Mouse (Mus musculus): ENCODE results near the gene Fst. TPM values are rescaled to one million over a fixed set of nuclear protein-coding genes. Genes with fewer than 3 reads are reported as not detected.

Gene Fst
- total RNA-seq (2021), result 1 to 10 TPM; 3.1 to 5.0 TPM
- long read RNA-seq, partial matches to known transcripts, result 0 of 3 reads
- long read RNA-seq, other reads (novel, unspliced or antisense), result 1 of 3 reads

DNA sequence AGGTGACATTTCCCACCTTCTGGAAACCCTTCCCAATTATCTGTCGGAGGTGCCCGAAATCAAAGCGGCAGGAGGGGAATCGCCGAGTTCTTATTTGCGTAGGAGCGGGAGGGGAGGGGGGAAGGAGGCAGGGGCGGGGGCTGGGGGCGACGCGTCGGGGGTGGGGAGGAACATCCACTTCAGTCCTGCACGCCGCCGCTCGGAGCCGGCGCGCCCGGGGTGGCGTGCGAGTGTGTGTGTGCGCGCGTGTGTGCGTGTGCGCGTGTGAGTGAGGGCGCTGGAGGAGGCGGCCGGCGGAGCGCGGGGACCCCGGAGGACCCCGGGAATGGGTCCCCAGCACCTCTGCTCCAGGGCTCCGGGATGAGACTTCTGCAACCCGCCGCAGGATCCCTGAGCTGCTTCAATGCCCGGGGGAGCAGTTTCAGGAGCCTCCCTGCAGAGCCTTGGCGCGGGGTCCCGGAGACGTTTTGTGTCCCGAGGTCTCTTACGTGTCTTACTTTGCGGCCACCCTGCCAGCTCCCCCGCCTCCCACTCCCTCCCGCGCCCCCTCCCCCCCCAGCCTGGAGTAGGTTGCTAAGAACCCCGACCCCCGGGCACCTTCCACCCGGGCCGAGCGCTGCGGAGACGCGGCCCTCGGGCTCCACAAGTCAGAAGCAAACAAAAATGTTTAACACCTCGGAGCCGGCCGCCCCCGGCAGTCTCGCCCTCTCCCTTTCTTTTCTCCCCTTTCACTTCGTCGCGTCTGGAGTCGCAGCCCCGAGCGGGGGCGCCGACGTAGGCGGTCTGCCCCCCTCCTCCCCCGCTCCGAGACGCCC is at the start of gene Fst:
Gene Fst, minus strand, starts transcription at position 66 of the 815 bp plus-strand sequence.
- DNase-seq (ENCODE audit: low spot score in 2 of 2), result peak in 1 of 2 experiments; percentile 16

DNA sequence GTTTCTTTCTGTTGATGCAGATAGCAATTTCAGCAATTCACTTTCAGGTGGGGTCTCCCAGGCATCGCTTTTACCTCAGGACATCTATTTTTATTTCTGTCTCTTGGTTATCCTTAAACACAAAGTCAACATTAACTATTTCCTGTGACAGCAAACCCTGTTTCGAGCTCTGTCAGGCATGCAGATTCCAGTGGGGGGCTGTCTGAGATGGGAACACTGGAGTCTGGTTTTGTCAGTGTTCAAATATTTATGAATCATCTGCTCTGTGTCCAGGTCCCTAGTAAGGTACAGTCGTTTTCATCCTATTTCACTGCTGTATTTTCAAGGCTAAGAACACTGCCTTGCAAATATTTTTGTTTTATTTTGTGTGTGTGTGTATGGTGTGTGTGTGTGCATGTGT is 35.1 kb upstream of the Fst start:
- DNase-seq (ENCODE audit: low spot score in 2 of 2), result no peak

DNA sequence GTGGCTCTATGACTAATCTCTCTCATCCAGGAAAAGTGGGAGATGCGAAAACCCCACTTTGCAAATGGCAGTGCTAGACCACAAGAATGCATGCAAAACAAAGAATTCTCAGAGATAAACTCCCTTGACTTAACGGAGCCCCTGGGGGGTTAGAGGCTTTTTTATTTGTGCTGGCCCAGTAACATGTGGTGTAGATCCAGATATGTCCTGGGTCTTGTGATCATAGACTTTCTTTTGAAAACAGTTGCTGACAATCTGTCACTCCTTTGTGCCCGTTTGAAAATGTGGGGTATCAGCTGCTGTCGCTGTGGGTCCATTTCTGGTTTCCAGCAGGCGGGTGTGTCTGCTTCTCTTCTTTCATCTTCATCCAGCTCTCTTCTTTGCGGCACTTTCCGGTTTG is 29.4 kb upstream of the Fst start:
- peak in 1 of 2 experiments; percentile 18 for DNase-seq (ENCODE audit: low spot score in 2 of 2)

DNA sequence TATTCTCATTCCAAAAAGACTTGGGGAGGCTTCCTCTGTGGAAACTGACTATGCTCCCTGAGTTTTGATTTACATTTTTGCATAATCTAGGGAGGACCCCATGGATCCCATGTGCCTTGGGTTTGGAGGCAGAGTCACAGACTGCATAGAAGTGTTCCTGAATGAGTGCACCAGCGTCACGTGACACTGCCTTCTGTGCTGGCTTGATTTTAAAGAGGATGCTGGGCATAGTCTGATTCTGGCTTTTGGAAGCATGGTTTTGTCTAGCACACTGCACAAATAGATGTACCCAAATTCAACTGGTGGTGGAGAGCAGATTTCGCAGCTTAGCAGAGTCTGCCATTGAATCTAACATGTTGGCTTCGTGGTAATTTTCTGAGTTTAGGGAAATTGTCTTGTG is 19.6 kb upstream of the Fst start:
- peak in 1 of 2 experiments; percentile 54 for DNase-seq (ENCODE audit: low spot score in 2 of 2)

DNA sequence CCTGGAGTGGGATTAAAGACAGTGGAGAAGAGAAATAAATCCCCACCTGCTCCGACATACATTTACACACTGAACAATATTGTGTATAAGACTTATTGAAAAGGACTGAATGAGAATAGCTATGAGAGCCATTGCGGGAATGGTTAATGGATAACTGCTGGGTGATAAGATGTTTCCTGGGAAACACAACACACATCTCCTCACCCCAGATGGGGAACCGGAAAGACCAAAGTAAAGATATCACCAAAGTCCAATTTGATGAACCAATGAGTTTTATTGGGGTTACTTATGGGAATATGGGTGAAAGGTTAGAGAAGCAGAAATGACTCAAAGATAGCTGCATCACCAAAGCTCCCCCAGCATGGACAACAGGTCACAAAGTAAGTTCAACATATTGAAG is 11.2 kb upstream of the Fst start:
- DNase-seq (ENCODE audit: low spot score in 2 of 2), result no peak

DNA sequence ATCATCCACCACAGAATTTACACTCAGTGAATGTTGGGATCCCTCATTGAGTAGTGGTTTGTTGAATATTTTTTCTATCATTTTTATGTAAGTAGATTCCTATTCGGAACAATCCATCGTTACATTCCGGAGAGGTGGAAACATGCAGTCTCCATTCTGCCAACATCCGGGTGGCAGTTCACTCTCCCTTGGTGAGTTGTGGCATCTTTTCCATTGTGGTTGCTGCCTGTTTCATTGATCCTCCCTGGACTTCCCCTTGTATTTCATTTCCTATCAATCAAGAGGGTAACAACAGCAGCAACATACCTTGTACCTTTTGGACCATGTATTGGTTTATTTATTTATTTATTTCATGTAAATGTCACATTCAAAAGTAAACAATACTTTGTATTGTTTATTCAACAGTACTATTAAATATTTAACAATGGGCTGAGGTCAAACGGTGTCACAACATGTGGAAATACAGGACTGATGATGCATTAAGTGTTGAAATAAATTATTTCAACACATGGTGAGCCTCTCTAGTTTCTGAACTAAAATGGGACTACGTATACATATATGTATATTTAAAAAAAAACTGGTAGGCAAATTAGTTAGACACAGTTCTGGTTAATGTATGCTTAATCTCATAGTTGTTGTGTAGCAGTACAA is 7.6 kb upstream of the Fst start:
- no peak for DNase-seq (ENCODE audit: low spot score in 2 of 2)

DNA sequence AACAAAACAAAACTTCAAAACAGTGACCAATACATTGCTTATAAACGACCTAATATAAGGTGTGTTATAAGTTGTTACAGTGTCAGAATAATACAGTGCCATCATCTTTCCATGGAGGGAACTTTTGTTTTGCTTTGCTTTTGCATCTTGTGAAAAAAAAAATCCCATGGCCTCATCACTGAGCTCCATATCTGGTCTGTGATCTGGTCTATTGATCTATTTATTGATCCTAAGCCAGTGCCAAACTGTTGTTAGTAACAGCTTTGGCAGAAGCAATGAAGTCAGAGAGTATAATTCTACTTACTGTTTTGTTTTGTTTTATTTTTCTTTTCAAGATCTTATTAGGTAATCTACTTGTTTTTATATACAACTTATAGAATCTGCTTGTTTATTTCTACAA is 6.6 kb upstream of the Fst start:
- DNase-seq (ENCODE audit: low spot score in 2 of 2), result no peak

DNA sequence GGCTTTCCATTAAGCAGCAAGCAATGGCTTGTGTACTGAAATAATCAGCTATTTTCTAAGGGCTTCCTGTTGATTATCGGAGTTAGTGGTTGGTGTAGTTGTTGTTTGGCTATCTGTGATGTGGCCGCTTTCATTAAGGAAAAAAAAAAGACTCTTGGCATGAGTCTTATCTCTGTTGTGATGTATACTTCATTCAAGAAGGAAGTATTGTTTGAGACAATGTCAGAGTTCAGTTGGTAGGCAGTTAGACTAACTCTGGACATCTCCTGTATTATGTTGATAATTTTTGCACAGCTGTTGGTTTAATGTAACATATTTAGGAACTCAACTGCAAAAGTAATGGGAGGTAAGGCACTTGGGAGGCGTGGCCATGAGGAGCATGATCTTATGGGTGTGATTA is 6.1 kb upstream of the Fst start:
- DNase-seq (ENCODE audit: low spot score in 2 of 2), result no peak

DNA sequence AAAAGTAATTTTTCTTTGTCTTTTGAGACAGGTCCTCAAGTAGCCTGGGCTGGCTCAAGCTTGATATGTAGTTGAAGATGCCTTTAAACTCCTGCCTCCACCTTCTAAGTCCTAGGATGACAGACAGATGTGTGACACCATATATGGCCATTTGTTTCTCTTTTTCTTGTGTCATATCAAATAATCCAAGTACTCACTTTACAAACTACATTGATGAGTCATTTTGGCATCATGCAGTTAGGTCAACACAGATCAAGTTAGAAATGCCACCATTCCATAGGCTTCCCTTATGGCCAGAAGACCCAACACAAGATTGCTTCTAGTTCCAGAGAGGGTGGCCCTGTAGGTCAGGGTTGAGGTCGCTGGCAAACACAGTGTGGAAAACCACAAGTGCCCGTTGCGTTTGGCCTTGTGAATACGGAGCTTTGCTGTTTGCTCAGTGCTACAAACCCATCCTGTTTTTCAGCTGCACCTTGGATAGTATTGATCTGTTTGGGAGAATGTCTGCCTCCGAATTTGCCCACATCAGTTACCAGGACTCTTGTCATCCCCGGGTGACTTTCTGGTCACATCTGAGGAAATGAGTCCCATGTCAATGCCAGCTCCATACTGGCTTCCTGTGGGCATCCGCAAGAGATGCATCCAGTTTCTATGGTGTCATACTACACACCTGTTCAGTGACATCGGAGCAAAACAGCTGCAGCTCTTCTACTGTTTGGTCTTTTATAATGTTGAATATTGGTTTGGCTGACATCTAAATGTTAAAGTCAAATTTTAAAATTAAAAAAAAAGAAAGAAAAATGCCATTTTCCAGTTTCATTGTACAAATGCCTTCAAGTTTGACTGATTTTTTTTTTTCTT is 4.0 kb upstream of the Fst start:
- DNase-seq (ENCODE audit: low spot score in 2 of 2), result no peak

DNA sequence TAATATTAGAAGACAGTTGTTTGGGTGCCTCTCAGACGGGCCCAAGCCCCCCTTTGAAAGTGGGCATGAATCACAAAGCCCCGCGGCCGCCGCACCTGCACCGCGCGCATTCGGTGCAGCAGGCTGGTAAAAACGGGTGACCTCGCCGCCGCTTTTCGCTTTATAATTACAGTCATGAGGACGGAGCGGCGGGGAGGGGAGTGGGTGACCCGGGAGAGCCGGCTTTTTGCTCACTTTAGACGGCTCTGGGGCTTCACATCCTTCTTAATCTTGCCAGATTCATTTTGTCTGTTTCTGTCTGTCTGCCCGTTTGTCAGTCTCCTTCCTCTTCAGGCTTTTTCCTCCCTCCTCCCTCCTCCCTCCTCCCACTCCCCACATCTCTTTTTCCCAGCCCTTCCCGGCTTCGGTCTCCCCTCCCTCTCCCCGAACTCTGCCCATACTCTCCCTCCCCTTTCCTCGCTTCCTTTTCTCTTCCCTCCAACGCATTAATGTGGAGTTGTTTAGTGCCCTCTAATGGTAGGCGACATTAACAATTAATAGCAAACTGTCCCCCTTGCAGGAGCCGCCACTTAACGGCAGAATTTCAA is 1.6 kb upstream of the Fst start:
- peak in 1 of 2 experiments; percentile 33 for DNase-seq (ENCODE audit: low spot score in 2 of 2)

DNA sequence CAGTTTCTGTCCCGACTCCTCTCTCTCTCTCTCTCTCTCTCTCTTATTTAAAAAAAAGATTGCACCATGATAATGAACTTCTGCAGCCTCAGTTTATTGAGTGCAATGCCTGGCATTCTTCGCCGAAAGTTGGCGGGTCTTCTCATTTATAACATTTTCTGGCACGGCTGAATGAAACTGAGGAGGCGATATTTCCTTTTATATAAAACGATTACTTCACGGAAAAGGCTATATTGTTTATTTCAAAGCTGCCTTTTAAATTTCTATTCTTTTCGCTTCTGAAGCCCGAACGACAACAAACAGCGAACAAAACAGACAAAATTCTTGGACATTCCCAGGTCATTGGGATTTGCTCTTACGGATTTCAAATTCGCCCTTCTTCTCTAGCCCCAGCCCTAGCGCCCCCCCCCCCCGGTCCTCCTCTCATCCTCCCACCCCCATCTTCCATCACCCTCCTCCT is 980 bp upstream of the Fst start:
- no peak for DNase-seq (ENCODE audit: low spot score in 2 of 2)

DNA sequence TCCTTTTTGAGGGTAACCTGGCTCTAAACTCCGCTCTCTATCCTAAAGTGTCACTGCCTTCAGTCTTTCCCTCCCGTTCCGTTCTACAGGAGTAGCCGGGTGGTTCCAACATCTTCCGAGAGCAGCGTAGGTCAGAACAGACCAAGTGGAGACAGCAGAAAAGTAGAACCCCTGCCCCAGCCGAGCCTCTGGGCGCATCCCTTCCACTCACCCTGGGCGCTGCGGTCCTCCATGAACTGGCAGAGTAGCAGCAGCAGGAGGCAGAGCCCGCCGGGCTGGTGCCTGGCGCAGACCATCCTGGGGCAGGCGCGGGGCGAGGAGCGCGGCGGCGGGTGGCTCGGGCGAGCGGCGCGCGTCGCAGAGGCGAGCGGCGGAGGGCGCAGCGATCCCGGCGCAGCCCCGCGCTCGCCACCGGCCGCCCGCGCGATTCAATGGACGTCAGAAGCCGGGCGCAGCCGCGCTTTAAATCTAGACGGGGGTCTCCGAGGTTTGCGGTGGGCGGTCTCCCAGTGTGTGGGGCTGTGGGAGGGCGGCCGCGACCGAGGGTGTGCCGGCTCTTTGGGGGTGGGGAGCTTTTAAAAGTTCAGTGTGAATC is 363 bp downstream of the Fst start:
- peak in 1 of 2 experiments; percentile 11 for DNase-seq (ENCODE audit: low spot score in 2 of 2)

DNA sequence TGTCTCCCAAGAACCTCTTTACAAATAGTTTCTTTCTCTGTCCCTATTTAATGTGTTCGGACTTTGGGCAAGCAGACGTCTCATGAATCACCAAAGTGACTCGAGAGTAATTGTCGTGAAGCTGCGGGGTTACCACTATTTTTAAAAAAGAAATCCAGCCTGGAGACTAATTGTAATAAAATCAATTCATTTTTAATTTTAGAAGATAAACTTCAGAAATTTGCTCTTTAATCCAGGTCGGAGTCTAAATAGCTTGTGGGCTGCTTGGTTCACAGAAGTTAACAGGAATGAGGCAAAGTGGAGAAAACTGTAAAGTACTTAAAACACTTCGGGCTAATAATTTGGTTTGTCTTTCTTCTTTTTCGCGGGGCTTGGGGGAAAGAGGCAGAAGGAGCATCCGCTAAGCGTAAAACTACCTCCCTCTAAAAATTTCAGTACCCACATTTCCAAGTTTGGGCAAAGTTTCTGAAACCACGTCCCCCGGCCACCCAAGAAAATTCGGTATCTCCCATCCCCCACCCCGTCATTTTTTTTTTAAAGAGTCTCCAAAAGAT is 1.1 kb downstream of the Fst start:
- DNase-seq (ENCODE audit: low spot score in 2 of 2), result no peak

DNA sequence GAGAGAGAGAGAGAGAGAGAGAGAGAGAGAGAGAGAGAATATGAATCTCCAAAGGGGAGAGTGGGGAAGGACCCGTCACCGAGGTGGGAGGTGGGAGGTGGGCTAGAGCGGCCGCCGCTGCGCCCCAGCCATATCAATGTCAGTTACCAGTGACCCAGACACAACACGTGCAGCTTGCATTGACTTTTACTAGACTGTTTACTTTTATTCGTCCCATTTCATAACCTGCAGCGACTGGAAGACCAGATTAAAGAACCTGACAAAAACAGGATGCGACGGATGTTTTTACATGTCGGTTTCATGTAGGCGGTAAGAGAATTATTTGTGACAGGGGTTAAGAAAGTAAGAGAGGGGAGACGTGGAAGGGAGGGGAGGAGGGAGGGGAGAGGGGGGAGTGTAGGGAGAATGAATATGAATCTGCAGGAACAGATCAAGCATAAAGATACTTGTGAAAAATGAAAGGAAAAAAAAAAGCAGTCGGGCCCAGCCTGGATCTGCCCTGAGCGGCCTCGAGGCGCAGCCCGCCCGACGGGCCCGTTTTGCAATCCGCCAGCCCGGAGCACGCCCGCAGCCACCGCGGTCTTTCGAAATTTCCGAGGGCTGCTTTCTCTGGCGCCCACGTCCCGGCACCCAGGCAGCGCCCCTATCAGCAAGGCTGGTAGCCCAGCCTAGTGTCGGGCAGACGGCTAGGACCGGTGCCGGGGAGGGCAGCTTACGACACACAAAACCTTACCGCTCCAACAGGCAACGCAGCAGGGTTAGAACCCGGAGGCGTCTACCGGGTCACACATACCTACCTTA is 1.8 kb downstream of the Fst start:
- peak in 1 of 2 experiments; percentile 10 for DNase-seq (ENCODE audit: low spot score in 2 of 2)

DNA sequence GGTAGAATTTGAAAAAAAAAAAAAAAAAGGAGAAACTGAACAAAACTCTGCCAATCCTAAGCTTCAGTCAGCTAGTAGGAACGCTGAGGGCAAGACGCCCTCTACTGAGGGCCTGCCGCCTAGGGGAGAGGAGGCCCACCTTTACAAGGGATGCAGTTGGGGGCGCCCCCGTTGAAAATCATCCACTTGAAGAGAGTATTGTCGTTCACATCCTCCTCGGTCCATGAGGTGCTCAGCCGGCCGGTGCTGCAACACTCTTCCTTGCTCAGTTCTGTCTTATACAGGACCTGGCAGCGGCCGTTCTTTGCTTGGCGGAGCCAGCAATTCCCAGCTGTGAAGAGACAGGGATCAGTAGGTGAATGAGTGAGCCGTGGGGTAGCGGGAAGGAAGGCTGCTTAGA is 2.5 kb downstream of the Fst start:
- peak in 1 of 2 experiments; percentile 19 for DNase-seq (ENCODE audit: low spot score in 2 of 2)

DNA sequence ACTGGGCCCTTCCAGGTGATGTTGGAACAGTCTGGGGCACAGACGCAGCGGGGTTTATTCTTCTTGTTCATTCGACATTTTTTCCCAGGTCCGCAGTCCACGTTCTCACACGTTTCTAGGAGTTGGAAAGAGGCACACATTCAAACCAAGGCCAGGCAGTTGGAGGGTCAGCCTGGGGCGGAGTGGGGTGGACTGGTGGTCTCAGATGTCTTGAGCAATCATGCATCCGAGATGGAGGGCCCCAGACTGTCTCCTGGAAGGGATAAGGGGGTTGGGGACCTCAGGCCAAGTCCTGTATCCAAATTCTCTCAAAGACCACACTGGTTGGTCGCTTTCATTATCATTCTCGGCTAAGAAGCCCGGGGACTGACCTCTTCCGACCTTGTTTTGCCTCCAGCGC is 3.0 kb downstream of the Fst start:
- no peak for DNase-seq (ENCODE audit: low spot score in 2 of 2)

DNA sequence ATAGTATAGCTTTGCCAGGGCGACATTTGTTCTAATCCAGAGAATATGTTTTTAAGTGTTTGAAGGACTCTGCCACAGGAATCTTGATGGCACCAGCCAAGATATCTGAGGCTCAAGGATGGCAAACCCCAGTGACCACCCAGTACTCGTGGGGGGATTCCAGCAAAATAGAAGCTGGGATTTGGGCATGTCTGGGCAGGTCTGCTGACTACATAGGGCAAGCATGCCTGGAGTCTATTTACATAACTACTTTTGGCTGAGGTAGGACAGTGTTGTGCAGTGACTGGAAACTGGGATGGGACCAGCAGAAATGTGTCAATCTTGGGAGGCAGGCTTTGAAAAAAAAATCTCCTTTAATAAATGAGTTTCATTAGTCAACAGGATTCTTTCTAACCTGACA is 11.5 kb downstream of the Fst start:
- DNase-seq (ENCODE audit: low spot score in 2 of 2), result no peak

DNA sequence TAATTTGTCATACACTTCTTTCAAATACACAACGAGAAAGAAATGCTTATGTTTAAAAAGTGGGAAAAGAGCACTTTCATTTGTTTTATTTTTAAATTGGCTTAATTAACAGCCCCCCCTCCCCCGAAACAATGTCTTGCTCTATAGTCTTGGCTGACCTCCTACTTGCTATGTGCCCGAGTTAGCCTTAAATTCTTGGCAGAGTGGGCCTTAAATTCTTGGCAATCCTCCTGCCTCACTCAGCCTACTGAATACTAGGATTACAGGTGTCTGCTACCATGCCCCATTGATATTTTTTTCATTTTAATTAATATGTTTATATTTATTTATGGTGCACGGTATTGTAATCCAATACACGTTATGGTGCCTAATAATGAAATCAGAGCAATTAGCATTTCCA is 26.3 kb downstream of the Fst start:
- no peak for DNase-seq (ENCODE audit: low spot score in 2 of 2)

DNA sequence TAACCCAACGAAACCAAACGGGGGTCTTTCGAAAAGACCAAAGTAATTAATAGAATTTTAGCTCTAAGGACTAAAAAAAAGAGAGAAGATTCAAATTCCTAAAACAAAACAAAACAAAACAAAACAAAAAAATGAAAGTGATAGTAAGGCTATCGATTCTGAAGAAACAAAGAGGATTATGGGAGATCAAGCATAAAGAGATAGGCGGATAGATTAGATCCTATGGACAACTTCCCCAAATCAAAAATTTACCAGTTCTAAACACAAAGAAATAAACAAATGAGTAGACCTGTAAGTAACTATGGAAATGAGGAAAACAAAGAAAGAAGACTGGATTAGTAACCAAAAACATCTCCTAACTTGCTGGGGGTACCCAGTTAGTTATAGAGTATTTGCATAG is 33.5 kb downstream of the Fst start:
- no peak for DNase-seq (ENCODE audit: low spot score in 2 of 2)

DNA sequence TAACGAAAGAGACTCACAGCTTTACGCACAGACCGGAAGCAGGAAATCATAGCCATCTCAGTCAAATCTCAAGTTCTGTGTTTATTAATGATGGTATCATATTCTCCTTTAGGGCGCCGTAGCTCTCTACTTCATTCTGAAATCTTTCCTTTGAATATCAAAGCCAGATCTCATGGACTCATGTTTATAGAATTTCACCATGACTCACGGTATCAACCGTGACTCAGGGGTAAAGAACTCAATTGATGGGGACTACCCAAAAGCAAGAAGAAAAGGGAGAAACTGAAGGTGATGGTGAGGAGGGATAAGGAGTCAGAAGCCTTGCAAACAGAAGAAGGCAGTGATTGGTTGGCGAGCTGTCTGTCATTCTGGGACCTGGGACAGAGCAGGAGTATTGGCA is 38.5 kb downstream of the Fst start:
- no peak for DNase-seq (ENCODE audit: low spot score in 2 of 2)

Data from layer of hippocampus, adult 18-20 months (tissue).